Mouse (Mus musculus): ENCODE measurements around the gene Dpf3.
A peak's percentile ranks its signal among the peaks of the same experiment; 100 is the strongest.

The Dpf3 gene

GRCm38 (mm10) chr12:83411721-83412521 is 75.6 kb downstream of the Dpf3 start:
- peak; percentile 87 for DNase-seq

GRCm38 (mm10) chr12:83411032-83411431 is 76.5 kb downstream of the Dpf3 start:
- no peak for DNase-seq

GRCm38 (mm10) chr12:83405374-83406125 is 82.0 kb downstream of the Dpf3 start:
- DNase-seq = no peak

GRCm38 (mm10) chr12:83402270-83402669 is 85.2 kb downstream of the Dpf3 start:
- DNase-seq = no peak

- no peak for DNase-seq
Measured at GRCm38 (mm10) chr12:83392011-83392410, 95.5 kb downstream of the Dpf3 start.

DNA sequence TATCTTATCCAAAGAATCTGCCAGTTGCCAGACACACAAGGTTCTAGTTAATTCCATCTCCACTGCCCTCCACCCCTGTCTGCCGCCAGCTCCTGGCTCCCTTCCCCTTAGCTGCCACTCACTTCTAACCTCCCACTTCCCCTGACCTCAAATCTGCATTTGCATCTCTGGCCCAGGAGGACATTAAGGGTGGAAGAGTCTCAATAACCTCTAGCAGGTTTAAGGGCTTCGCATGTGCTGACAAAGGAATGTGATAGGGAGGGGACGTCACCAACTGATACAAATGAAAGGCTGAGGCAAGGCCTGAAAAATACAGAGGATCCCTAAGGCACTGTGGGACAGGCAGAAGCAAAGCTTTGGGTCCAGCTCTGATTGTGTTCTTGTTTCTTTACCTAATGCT is 100.0 kb downstream of the Dpf3 start:
- no peak for DNase-seq

DNA sequence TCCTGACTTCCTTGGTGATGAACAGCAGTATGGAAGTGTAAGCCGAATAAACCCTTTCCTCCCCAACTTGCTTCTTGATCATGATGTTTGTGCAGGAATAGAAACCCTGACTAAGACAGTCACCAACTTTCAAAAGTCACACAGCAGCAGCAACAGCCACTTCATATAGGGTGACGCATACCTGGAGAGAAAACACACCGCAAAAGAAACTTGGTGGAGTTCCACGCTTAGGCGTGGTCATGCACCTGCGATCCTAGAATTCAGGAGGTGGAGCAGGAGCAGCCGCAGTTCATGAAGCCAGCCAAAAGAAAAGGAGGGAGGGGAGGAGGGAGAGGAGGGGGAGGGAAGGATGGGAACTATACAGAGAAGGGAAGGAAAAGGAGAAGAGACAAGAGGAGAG is 106.4 kb downstream of the Dpf3 start:
- no peak for DNase-seq

DNA sequence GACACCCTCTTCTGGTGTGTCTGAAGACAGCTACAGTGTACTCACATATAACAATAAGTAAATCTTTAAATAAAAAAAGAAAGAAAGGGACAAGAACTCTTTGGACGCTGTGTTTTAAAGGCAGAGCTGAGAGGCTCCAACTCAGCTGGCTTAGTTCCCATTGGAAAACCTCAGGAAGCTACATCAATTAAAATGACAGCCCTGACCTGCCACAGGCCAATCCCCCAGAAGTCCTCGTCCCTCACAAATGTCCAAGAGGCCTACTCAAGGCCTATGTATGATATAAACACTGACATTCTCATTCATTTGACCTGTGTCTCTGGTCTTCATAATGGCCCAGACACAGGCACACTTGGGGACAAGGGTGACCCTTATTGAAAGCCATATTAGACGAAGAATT is 107.5 kb downstream of the Dpf3 start:
- no peak for DNase-seq

DNA sequence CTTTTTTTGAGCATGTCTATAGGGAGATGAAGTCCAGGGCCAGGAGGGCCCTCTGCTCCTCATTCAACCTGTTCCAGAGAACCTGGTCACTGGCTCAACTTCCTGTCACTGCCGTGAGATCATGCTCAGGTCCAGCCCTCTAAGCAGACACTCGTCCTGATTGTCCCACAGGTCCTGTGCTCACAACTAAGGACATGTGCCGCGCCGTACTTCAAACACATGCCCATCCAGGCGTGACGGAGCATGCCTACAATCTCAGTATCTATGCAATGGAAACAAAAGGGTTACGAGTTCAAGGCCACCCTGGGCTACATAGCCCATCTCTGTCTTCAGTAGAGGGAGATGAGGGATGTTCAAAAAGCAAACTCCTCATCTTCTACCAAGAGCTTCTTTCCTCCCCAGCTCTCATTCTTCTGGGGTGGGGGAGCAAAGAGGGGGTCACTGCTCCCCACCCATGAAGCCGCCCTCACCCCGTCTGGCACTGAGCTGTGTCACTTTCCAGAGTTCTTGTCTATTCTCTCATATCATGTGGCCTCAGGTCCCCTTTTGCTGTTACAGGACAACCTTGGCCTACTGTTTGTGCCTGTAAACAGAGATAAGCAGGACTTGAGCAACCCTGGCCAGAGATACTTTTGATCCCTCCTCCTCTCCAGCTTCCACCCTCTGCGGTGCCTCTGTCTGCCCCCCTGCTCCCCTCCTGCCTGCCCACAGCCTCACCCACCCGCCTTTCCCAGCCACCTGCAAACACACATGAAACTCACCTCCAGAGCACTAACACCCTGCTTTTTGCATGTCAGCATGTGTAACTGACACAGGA is 112.3 kb downstream of the Dpf3 start:
- no peak for DNase-seq

- DNase-seq = no peak
Measured at GRCm38 (mm10) chr12:83373081-83373480, 114.4 kb downstream of the Dpf3 start.

- no peak for DNase-seq
Measured at GRCm38 (mm10) chr12:83372290-83372689, 115.2 kb downstream of the Dpf3 start.

DNA sequence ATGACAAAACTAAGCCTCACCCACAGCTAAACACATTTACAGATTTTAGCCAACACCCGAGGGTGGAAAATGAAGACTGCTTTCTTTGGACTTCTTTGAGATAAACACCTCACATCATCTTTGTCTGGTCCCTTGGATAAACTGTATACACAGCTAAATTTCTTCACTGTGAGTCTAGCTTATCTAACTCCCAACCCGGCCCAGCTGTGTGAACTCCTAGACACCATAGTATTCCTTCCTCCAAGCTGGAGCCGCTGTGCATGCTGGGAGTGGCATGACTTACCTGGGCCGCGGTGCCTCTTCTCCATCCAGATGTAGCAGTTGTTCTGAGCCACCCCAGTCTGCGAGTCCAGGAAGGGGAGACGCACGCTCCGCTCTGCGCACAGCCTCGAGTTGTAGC is 117.3 kb downstream of the Dpf3 start:
- no peak for DNase-seq

GRCm38 (mm10) chr12:83369416-83369815 is 118.1 kb downstream of the Dpf3 start:
- no peak for DNase-seq

- DNase-seq = no peak
Measured at GRCm38 (mm10) chr12:83367486-83367885, 120.0 kb downstream of the Dpf3 start.

GRCm38 (mm10) chr12:83364771-83365170 is 122.7 kb downstream of the Dpf3 start:
- DNase-seq = no peak

DNA sequence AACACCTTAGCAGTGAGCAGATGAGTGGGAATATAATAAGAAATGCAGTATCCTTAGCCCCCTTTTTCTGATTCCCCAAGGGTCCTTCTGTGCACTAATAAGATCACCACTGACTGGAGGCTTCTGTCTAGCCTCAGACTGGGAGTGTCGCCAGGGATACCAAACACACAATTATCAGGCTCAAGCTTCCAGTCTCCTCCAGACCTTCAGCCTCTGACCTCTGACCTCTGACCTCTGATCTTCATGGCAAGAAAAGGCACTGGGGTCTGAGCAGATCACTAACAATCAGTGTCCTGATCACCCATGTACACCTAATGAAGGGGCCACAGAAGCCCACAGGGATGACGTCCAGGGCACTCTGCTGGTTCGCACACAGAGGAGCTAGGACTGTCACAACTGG is 125.7 kb downstream of the Dpf3 start:
- DNase-seq = no peak

DNA sequence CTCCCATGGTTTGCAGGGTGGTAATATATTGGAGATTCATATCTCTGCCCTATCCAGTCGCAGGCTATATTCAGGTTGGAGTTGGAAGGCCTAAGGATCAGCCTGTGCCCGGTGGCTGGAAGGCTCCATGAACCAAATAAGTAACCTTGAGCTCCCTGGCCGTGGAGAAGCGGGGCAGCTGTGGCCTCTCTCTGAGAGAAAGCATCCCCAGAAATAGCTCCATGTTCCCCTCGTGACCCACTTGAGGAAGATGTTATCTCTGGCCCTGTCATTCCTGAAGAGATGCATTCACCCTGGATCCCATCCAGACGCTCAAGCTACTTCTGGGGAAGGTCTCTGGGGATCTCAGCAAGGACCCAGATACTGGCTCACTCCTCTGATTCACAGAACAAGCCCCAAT is 134.9 kb downstream of the Dpf3 start:
- no peak for DNase-seq

- no peak for DNase-seq
Measured at GRCm38 (mm10) chr12:83349736-83350135, 137.8 kb downstream of the Dpf3 start.

DNA sequence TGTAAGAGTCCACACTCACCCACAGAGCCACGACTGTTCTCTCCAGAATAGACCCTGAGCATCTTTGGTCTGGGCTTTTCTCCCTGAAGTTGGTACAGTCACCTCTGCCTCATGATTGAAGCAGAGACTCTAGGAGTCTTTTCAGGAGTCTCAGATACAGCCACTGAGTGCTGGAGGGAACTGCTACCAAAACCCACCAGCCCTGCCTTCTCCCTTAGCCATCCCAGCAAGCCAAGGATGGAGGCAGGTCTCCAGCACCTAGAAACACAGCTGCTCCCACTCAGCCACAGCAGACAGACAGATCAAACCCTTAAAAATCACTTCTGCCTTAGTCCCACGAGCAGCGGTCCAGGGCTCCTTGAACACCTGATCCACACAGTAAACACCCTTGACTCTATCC is 139.3 kb downstream of the Dpf3 start:
- no peak for DNase-seq

GRCm38 (mm10) chr12:83342875-83343185 is 144.7 kb downstream of the Dpf3 start:
- DNase-seq = peak; percentile 75

GRCm38 (mm10) chr12:83342035-83342874 is 145.3 kb downstream of the Dpf3 start:
- peak; percentile 72 for DNase-seq

DNA sequence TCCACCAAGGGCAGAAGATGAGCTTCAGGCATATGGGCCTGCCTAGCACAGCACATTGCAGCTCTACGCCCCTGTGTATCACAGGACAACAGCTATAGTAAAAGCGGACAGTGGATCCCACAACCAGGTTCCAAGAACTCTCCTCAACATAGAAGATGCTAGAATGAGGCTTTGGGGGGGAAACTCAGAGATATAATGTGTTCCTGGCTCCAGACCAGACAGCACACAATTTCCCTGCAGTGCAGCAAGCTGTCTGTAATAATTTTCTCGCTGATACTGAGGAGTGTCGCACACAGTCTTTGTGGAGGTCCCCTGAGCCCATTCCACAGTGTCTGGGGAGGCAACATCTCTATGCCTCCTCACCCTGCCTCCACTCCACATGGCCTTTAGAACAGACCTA is 146.6 kb downstream of the Dpf3 start:
- no peak for DNase-seq

DNA sequence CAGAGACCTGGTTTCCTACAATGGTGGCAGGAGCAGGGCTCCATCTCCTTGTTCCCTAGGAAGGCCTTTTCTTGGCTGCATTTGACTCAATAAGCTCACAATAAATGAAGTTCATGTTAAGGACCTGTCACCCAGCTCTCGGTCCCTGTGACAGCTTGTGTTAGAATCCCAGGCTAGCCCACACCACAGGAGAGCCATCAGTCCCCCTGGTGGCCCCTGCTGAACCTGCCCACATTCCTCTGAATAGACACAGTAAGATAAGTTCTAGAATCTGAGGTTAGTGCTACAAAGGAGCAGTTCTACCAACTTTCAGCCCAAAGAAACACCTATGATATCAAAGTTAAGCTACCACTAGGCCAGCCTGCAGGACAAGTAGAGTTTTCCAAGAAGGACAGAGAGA is 149.2 kb downstream of the Dpf3 start:
- DNase-seq = no peak

Measured in cerebellum, adult 11 months (tissue).